Mouse (Mus musculus) liver, embryonic 14.5 days (tissue): Measurements from ENCODE around the gene Olfr551. TPM values are rescaled to one million over a fixed set of nuclear protein-coding genes. Genes with fewer than 3 reads are reported as not detected.

Experiments used
- ATAC-seq: fragments of 200-750 bp; cut with Nextera tagmentation; 2 replicates; pipeline ENCODE4 v1.8.0; 2017; ENCODE audit warnings: moderate number of reproducible peaks, mild to moderate bottlenecking, moderate library complexity; ENCODE audit not compliant: insufficient read depth
- DNase-seq, 3 experiments: peaks; one replicate each; pipeline ENCODE4 v3.0.0-alpha.2; 2012 to 2013; ENCODE audit warnings: low read depth in 3 of 3, low spot score in 3 of 3
- H3K27ac ChIP-seq: fragments of 300-500 bp; sonication (generic); 2 replicates; pipeline ENCODE4 v1.5.1; 2014; ENCODE audit warnings: moderate library complexity, mild to moderate bottlenecking, control low read depth, inconsistent platforms
- H3K27me3 ChIP-seq: fragments of 300-500 bp; sonication (generic); 2 replicates; pipeline ENCODE4 v1.6.1; 2014; ENCODE audit warnings: mild to moderate bottlenecking, low read length, moderate library complexity; ENCODE audit not compliant: control insufficient read depth, insufficient read depth
- H3K36me3 ChIP-seq: fragments of 300-500 bp; sonication (generic); replicated peaks from 2 replicates; pipeline ENCODE4 v1.6.1; 2014; ENCODE audit warnings: low read depth; ENCODE audit not compliant: control insufficient read depth, insufficient read depth
- H3K4me1 ChIP-seq, 2 experiments: fragments of 200-500 bp in 1 of 2; fragments of 300-500 bp in 1 of 2; sonication (generic) in 1 of 2; replicated peaks; 2 replicates each; pipeline ENCODE4 v1.6.1; 2012 to 2014; ENCODE audit warnings: antibody characterized with exemption in 1 of 2, inconsistent platforms in 1 of 2, low read length in 1 of 2; ENCODE audit not compliant: control insufficient read depth in 2 of 2, insufficient read depth in 2 of 2
- H3K4me2 ChIP-seq: fragments of 300-500 bp; sonication (generic); 2 replicates; pipeline ENCODE4 v1.6.1; 2014; ENCODE audit warnings: low read depth, mild to moderate bottlenecking, control low read depth, moderate library complexity
- H3K4me3 ChIP-seq, 2 experiments: fragments of 200-500 bp in 1 of 2; fragments of 300-500 bp in 1 of 2; sonication (generic) in 1 of 2; 2 replicates each; pipeline ENCODE4 v1.5.1; 2012 to 2014; ENCODE audit warnings: low read depth in 2 of 2, low read length in 2 of 2, mild to moderate bottlenecking in 2 of 2, control low read depth in 1 of 2, inconsistent platforms in 1 of 2, moderate library complexity in 1 of 2; ENCODE audit not compliant: insufficient read depth in 1 of 2
- H3K9ac ChIP-seq: fragments of 300-500 bp; sonication (generic); replicated peaks from 2 replicates; pipeline ENCODE4 v1.6.1; 2014; ENCODE audit warnings: mild to moderate bottlenecking, control low read depth, moderate library complexity
- H3K9me3 ChIP-seq: fragments of 300-500 bp; sonication (generic); 2 replicates; pipeline ENCODE4 v1.6.1; 2016; ENCODE audit warnings: low read length, mixed read lengths; ENCODE audit not compliant: control insufficient read depth
- CTCF ChIP-seq: IDR thresholded peaks from 2 replicates; pipeline ENCODE4 v1.5.1; 2016; ENCODE audit warnings: antibody characterized with exemption, low read depth, control low read depth
- EP300 ChIP-seq: IDR thresholded peaks from 2 replicates; pipeline ENCODE4 v1.6.1; 2016; ENCODE audit warnings: antibody characterized with exemption, low read depth
- WGBS: fragments of 180-500 bp; shearing (Covaris S2); extraction: QIAGEN DNeasy Blood & Tissue Kit; methylation state at CpG from one replicate; pipeline ENCODE4 v1.1.7; 2014; ENCODE audit not compliant: insufficient replicate concordance; 5-methylcytosine and 5-hydroxymethylcytosine counted together
- polyA plus RNA-seq, 2 experiments: library from polyadenylated mRNA; depleted of rRNA in 1 of 2; stranded (reverse) in 1 of 2; unstranded in 1 of 2; fragments of >200 nt; fragmentation: Nextera tagmentation in 1 of 2; extraction: Ambion mirVana in 1 of 2; gene quantifications; 2 replicates each; pipeline versions ENCODE4 v1.2.1 to v1.2.3; 2012 to 2014

The Olfr551 gene
- polyA plus RNA-seq, 2 experiments = not detected

DNA sequence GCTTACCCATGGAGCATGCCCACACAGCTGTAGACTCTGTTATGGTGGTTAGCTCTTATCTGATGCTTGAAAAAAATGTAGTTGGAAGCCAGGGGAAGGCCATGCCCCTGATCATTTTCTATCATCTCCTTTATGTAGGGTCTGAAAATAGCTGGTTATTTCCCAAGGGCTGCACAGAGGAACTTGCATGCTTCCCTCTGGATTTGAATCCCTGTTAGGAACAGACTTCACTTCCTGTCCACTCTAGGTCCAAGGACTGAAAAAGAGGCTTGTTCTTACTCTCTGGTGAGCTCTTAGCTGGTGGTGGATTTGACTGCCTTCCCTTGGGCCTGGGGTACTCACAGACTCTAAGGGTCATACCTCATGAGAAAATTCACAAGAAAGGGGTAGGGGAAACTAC, 26.4 kb upstream of the Olfr551 start, which contains the start of gene Olfr553:
Olfr553 (minus strand) TSS at position 101 of the 400 bp plus-strand sequence.
- Histone ChIP-seq H3K36me3 (no peaks in the 10 kb centered on the region), H3K4me3 (no peak within 1 kb of the TSS), H3K9ac (no peak within 1 kb of the TSS), H3K27ac (no peak within 1 kb of the TSS), H3K4me2 (no peak within 1 kb of the TSS), H3K27me3 (no peaks in the 10 kb centered on the region), H3K9me3 (no peaks in the 10 kb centered on the region), H3K4me1 (no peaks in the 10 kb centered on the region)
- no peak for ATAC-seq
- TF ChIP-seq EP300 (no peak), CTCF (no peak)
- DNase-seq = no peak

GRCm38 (mm10) chr7:102597378-102598031, 5.8 kb upstream of the Olfr551 start, which contains the start of gene Olfr552:
TSS of gene Olfr552 (plus strand) at chr7:102597770.
- H3K9me3 ChIP-seq = no peaks in the 10 kb centered on the region
- no peaks in the 10 kb centered on the region for H3K36me3 ChIP-seq
- no peaks in the 10 kb centered on the region for H3K27me3 ChIP-seq
- H3K4me1 ChIP-seq = no peaks in the 10 kb centered on the region
- ATAC-seq (no peak), DNase-seq (no peak)
- WGBS = 18% methylated on average over 1 of the region's 1 CpGs
- TF ChIP-seq EP300 (no peak), CTCF (no peak)
- H3K4me2 ChIP-seq = no peak within 1 kb of the TSS
- H3K4me3 ChIP-seq = no peak within 1 kb of the TSS
- H3K27ac ChIP-seq = no peak within 1 kb of the TSS
- no peak within 1 kb of the TSS for H3K9ac ChIP-seq

DNA sequence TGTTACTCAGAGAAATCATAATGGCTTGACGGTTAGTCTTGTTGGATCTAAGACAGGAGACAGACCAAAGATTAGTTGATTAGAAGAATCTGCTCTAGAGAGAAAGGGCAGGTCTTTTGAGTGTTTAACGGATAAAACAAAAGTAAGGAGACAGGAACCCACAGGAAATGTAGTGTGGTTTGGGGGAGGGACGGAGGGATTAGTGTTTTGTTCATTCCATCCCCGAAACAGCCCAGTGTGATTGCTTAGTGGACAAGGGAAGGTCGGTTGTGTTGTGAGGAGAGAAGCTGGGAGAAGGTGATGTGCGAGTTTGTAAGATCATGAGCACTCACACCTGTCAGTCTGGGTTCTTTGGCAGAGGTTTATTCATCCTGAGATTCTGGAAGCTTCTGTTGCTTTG, 15.7 kb downstream of the Olfr551 start:
- Histone ChIP-seq H3K9me3 (no peaks in the 10 kb centered on the region), H3K27ac (no peak overlapping the region), H3K4me1 (no peaks in the 10 kb centered on the region), H3K9ac (no peak overlapping the region), H3K4me2 (no peak overlapping the region), H3K4me3 (no peak overlapping the region), H3K27me3 (no peaks in the 10 kb centered on the region), H3K36me3 (no peaks in the 10 kb centered on the region)
- TF ChIP-seq EP300 = no peak
- no peak for TF ChIP-seq CTCF
- no peak for DNase-seq
- WGBS = 9% methylated on average over 6 of the region's 6 CpGs
- no peak for ATAC-seq

- H3K9me3 ChIP-seq = no peaks in the 10 kb centered on the region
- no peak for TF ChIP-seq EP300
- TF ChIP-seq CTCF = no peak
- H3K9ac ChIP-seq = no peak overlapping the region
- ATAC-seq = no peak
- WGBS = 60% methylated on average over 3 of the region's 3 CpGs
- no peak for DNase-seq
- no peaks in the 10 kb centered on the region for H3K27me3 ChIP-seq
- no peaks in the 10 kb centered on the region for H3K36me3 ChIP-seq
- H3K27ac ChIP-seq = no peak overlapping the region
- no peaks in the 10 kb centered on the region for H3K4me1 ChIP-seq
- no peak overlapping the region for H3K4me2 ChIP-seq
- H3K4me3 ChIP-seq = no peak overlapping the region
These were observed 18.4 kb downstream of the Olfr551 start for GRCm38 (mm10) chr7:102573174-102573830.

DNA sequence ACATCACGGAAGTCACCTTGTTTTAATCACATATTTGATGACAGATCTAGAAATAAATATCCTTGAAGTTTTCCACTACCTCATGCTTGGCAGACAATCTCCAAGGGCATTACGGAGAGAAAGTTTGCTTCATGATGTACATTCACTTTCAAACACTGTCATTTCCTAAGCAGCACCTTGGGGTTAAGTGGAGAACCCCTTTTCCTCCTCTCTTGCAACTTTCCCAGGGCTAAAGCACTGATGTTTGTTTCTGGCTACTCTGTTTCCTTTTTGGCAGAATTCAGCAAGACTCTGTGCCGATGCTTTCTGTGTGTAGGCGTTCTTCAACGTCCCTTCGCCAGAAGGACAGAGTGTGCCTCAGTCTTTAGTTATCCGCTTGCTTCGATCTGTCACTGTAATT, 20.5 kb downstream of the Olfr551 start, which contains the start of gene Olfr550:
Olfr550 (plus strand) TSS at position 301 of the 400 bp plus-strand sequence.
- Histone ChIP-seq H3K4me1 (no peaks in the 10 kb centered on the region), H3K27ac (no peak within 1 kb of the TSS), H3K9ac (no peak within 1 kb of the TSS), H3K9me3 (no peaks in the 10 kb centered on the region), H3K4me3 (no peak within 1 kb of the TSS), H3K36me3 (no peaks in the 10 kb centered on the region), H3K4me2 (no peak within 1 kb of the TSS), H3K27me3 (no peaks in the 10 kb centered on the region)
- DNase-seq (no peak), ATAC-seq (no peak)
- WGBS = 78% methylated on average over 8 of the region's 8 CpGs
- TF ChIP-seq CTCF (no peak), EP300 (no peak)
